Mouse (Mus musculus) gastrocnemius, adult 8-10 months (tissue): ENCODE measurements at regions not wholly inside any gene's neighbourhood (a gene's known extent, or its start where the extent isn't known, plus 50 kb on each side); places are given as distances from the start of the nearest gene placed in this dataset. TPM values are rescaled to one million over a fixed set of nuclear protein-coding genes. Genes with fewer than 3 reads are reported as not detected.

Experiments
- DNase-seq, 2 experiments: peaks; one replicate each; pipeline ENCODE4 v3.0.0; 2022; ENCODE audit warnings: low spot score in 2 of 2
- microRNA-seq: library from miRNA; unstranded; fragments of <30 nt; microRNA quantifications from one replicate; pipeline ENCODE4 v1.2.0, GENCODE M21; 2022

DNA sequence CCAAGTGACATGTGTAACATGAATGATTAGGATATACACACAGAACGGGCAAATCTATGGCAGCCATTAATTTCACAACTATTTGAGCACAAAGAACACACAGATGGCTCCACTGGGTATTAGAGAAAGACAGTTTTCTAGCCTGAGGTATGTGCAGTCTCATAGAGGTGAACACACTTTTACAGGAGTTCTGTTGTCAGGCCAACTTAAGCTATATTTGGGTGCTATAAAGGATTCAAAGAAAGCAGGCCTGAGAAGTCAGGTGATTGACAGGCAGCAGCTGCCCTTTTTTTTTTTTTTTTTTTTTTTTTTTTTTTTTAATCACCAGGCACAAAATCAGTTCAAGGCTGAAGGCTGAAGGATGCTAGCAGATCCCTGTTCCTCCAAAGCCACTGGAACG, 153.0 kb downstream of the Gm11361 start:
- no peak for DNase-seq

DNA sequence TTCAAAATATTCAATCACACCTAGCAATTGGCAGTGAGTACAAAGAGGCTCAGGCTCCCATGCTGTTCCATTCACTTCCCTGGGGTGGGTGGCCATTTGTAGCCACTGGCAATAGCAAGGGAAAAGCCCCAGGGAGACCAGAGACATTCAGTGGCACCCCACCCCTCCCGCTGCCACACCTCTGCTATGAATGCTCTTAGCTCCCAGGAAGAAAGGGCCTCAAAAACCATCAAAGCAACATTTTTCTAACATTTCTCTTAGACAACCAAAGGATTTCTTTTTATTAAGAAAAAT, 152.2 kb downstream of the Gm11361 start:
- no peak for DNase-seq

DNA sequence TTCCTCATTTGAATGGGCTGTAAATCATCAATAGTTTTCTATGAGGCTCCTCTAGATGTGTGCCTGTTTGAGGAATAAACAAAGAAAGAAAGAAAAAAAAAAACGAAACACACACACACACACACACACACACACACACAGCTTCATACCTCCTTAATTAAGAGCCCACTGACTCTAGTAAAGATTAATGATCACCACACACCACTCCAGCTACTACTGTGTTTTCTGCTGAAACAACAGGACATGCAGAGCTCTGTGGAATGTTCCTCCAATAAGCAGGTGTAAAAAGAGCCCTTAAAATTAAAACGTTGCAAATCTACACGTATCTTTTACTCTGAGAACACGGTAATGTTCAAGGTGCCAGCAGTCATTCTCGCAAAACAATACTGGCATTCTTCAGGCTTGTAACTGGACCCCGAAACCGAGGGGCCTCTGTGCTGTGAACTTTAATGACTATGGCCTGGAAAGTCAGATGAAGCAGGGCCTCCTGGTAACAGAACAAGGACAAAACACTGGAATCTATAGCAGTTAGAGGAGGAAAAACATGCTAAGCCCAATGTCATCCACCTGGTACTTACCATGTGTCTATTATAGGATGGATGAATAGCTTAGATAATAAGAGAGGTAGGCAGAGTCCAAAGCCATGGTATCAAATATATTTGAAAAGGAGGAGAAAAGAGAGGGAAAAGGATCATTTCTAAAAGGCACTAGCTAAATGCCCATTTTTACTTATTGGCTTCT, 151.7 kb downstream of the Gm11361 start:
- no peak for DNase-seq

DNA sequence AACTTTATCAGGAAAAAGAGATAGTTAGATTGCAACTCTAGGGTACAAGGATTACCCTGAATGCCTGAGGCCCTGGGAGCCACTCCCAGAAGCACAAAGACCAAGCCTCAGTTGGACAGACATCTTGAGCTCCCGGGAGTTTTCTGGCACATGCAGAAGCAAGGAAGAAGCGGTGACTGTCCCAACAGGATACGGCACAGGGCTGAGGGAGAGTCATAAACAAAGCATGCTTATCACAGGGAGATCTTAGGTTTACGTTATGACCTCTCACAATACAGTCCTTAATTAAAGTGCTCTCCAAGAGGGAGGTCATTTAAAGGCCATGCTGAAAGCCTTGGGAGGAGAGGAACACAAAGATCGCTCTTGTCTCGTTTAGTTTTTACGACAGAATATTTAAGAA, 143.1 kb downstream of the Gm11361 start:
- no peak for DNase-seq

Small RNA genes lying in the stretch of these regions (microRNA-seq; reads per million reads assigned to microRNA genes)
- gene Mir6368: not detected
